10 mouse cellular contexts compared by ENCODE assay signal in the genomic region with DNA sequence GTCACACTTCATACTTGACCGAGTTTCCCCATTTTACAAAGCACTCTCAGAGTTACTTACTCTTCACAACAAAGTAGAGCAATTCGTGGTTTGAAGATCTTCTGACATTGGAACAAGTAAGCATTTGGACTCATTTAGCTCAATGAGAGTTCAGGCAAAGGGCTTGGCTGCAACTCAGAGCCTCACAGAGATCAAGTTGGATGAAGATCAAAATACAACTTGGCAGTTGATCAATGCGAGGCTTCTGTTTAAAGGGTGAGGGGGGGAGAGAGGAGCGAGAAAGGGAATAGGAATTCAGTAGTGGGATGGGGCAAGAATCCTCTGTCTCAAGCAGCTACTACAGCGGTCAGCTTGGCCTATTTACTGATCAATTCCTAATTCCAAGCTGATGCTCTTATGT. TPM values are rescaled to one million over a fixed set of nuclear protein-coding genes. Genes with fewer than 3 reads are reported as not detected.
DNase-seq lines count a peak whose midpoint lies in the region; ATAC-seq and TF ChIP-seq lines count a peak whose summit lies in the region.
"Had no signal": no experiment of that assay in that cellular context is flagged by ENCODE, and none has a peak within 500 bp of the region (broad histone marks: within the 10 kb centered on the region; RNA-seq: fewer than 3 reads in every experiment).

No protein-coding gene starts in this region.

- TF ChIP-seq POLR2A in lung, adult 2 months (IDR thresholded peaks at IDR 0.05; ENCODE audit: borderline replicate concordance, extremely low read depth, low read depth, low read length) = no peak

- H3K4me3 ChIP-seq in embryonic facial prominence, embryonic 14.5 days (ENCODE audit: low read depth, low read length) = no peak overlapping the region
- no peak overlapping the region for H3K4me3 ChIP-seq in embryonic facial prominence, embryonic 10.5 days
- H3K4me3 ChIP-seq in lung, embryonic 14.5 days (ENCODE audit: low read depth, low read length) = no peak overlapping the region
- H3K4me3 ChIP-seq in lung, adult 2 months (replicated peaks; ENCODE audit: extremely low read depth, low read depth, low read length) = no peak overlapping the region
- no peak overlapping the region for H3K4me3 ChIP-seq in liver, embryonic 11.5 days (ENCODE audit: low read depth, low read length)
- H3K4me3 ChIP-seq: heart, embryonic 13.5 days; liver, embryonic 13.5 days had no signal

- H3K27me3 ChIP-seq in embryonic facial prominence, embryonic 14.5 days (replicated peaks; ENCODE audit: control insufficient read depth, insufficient read depth, low read length) = no peaks in the 10 kb centered on the region
- H3K27me3 ChIP-seq in embryonic facial prominence, embryonic 10.5 days (replicated peaks; ENCODE audit: low read depth, poor library complexity, severe bottlenecking) = no peaks in the 10 kb centered on the region
- no peaks in the 10 kb centered on the region for H3K27me3 ChIP-seq in lung, embryonic 14.5 days (ENCODE audit: insufficient read depth, low read length)
- no peaks in the 10 kb centered on the region for H3K27me3 ChIP-seq in liver, embryonic 11.5 days (replicated peaks; ENCODE audit: control insufficient read depth, insufficient read depth, low read length)
- H3K27me3 ChIP-seq: heart, embryonic 13.5 days; liver, embryonic 13.5 days had no signal

- DNase-seq in embryonic facial prominence, embryonic 14.5 days (ENCODE audit: low spot score) = peak; percentile 93
- DNase-seq in embryonic facial prominence, embryonic 10.5 days (ENCODE audit: low spot score) = no peak
- peak; percentile 97 for DNase-seq in lung, embryonic 14.5 days
- no peak for DNase-seq in lung, adult 2 months
- DNase-seq in heart, postnatal 4 days = peak; percentile 53
- DNase-seq in retina, embryonic 14.5 days (ENCODE audit: low spot score) = peak; percentile 51
- DNase-seq in embryo, embryonic 10.5 days (ENCODE audit: low spot score) = no peak
- no peak for DNase-seq in liver, embryonic 11.5 days (ENCODE audit: low spot score)
- DNase-seq: liver, embryonic 13.5 days had no signal

- TF ChIP-seq CTCF in lung, embryonic 14.5 days (IDR thresholded peaks at IDR 0.05; ENCODE audit: low read depth) = no peak
- TF ChIP-seq CTCF in lung, adult 2 months (IDR thresholded peaks at IDR 0.05; ENCODE audit: insufficient read depth, low read length) = no peak

- no peaks in the 10 kb centered on the region for H3K9me3 ChIP-seq in embryonic facial prominence, embryonic 14.5 days (ENCODE audit: control insufficient read depth, low read length)
- H3K9me3 ChIP-seq in embryonic facial prominence, embryonic 10.5 days = no peaks in the 10 kb centered on the region
- no peaks in the 10 kb centered on the region for H3K9me3 ChIP-seq in lung, embryonic 14.5 days (ENCODE audit: low read depth, low read length)
- H3K9me3 ChIP-seq in liver, embryonic 11.5 days (ENCODE audit: control insufficient read depth, low read length) = no peaks in the 10 kb centered on the region
- H3K9me3 ChIP-seq: heart, embryonic 13.5 days; liver, embryonic 13.5 days had no signal

- H3K27ac ChIP-seq in embryonic facial prominence, embryonic 14.5 days (replicated peaks; ENCODE audit: low read depth, low read length) = no peak overlapping the region
- H3K27ac ChIP-seq in embryonic facial prominence, embryonic 10.5 days (replicated peaks) = no peak overlapping the region
- peak overlapping the region; percentile 26 for H3K27ac ChIP-seq in lung, embryonic 14.5 days (ENCODE audit: low read depth)
- H3K27ac ChIP-seq in liver, embryonic 11.5 days (ENCODE audit: low read depth, low read length) = no peak overlapping the region
- H3K27ac ChIP-seq: heart, embryonic 13.5 days; liver, embryonic 13.5 days had no signal

- no peaks in the 10 kb centered on the region for H3K4me1 ChIP-seq in embryonic facial prominence, embryonic 14.5 days (ENCODE audit: control insufficient read depth, insufficient read depth, low read length)
- H3K4me1 ChIP-seq in embryonic facial prominence, embryonic 10.5 days = no peaks in the 10 kb centered on the region
- no peaks in the 10 kb centered on the region for H3K4me1 ChIP-seq in lung, embryonic 14.5 days (ENCODE audit: insufficient read depth)
- no peaks in the 10 kb centered on the region for H3K4me1 ChIP-seq in lung, adult 2 months (ENCODE audit: control insufficient read depth, insufficient read depth, low read length)
- H3K4me1 ChIP-seq in liver, embryonic 11.5 days (replicated peaks; ENCODE audit: control insufficient read depth, insufficient read depth, low read length) = no peaks in the 10 kb centered on the region
- H3K4me1 ChIP-seq: heart, embryonic 13.5 days; liver, embryonic 13.5 days had no signal

- H3K4me2 ChIP-seq in embryonic facial prominence, embryonic 14.5 days (ENCODE audit: low read depth, low read length) = no peak overlapping the region
- H3K4me2 ChIP-seq in lung, embryonic 14.5 days = 0 out of 2 replicates have a peak overlapping the region, but pooled peaks have one; percentile 7
- H3K4me2 ChIP-seq in liver, embryonic 11.5 days = no peak overlapping the region
- H3K4me2 ChIP-seq: heart, embryonic 13.5 days; liver, embryonic 13.5 days had no signal

- H3K9ac ChIP-seq in embryonic facial prominence, embryonic 14.5 days (ENCODE audit: low read depth, low read length) = no peak overlapping the region
- H3K9ac ChIP-seq in lung, embryonic 14.5 days = no peak overlapping the region
- H3K9ac ChIP-seq in liver, embryonic 11.5 days (ENCODE audit: low read depth, low read length) = no peak overlapping the region
- H3K9ac ChIP-seq: heart, embryonic 13.5 days; liver, embryonic 13.5 days had no signal

- H3K36me3 ChIP-seq in embryonic facial prominence, embryonic 14.5 days (ENCODE audit: control insufficient read depth, insufficient read depth, low read length) = no peaks in the 10 kb centered on the region
- H3K36me3 ChIP-seq in embryonic facial prominence, embryonic 10.5 days (replicated peaks) = no peaks in the 10 kb centered on the region
- no peaks in the 10 kb centered on the region for H3K36me3 ChIP-seq in lung, embryonic 14.5 days (ENCODE audit: insufficient read depth)
- no peaks in the 10 kb centered on the region for H3K36me3 ChIP-seq in liver, embryonic 11.5 days (ENCODE audit: control insufficient read depth, insufficient read depth, low read length)
- H3K36me3 ChIP-seq: heart, embryonic 13.5 days; liver, embryonic 13.5 days had no signal

- 23% methylated on average over 5 of the region's 5 CpGs for WGBS in embryonic facial prominence, embryonic 14.5 days
- 69% methylated on average over 5 of the region's 5 CpGs for WGBS in embryonic facial prominence, embryonic 10.5 days
- WGBS in lung, embryonic 14.5 days = 21% methylated on average over 5 of the region's 5 CpGs
- WGBS in lung, adult 2 months = 44% methylated on average over 5 of the region's 5 CpGs
- 68% methylated on average over 5 of the region's 5 CpGs for WGBS in liver, embryonic 11.5 days

- ATAC-seq in embryonic facial prominence, embryonic 14.5 days (ENCODE audit: low read depth) = peak; percentile 82
- ATAC-seq in lung, embryonic 14.5 days (ENCODE audit: insufficient read depth) = peak; percentile 90
- no peak for ATAC-seq in liver, embryonic 11.5 days (replicated peaks; ENCODE audit: low FRiP score)

RNA-seq across cellular contexts. Expression of gene Prdx6, which starts 26.2 kb away (rescaled TPM):
- 325 and 357 TPM in 2 replicates for polyA plus RNA-seq in embryonic facial prominence, embryonic 14.5 days (2014; fragmentation: Nextera tagmentation; extraction: Ambion mirVana)
- 783 and 804 TPM in 2 replicates for polyA plus RNA-seq in embryonic facial prominence, embryonic 10.5 days (2016; fragmentation: Nextera tagmentation; extraction: Ambion mirVana)
- 610 and 627 TPM in 2 replicates for polyA plus RNA-seq in lung, embryonic 14.5 days (2014; fragmentation: Nextera tagmentation; extraction: Ambion mirVana)
- 304 and 466 TPM in 2 replicates for polyA plus RNA-seq in lung, adult 2 months (2012; rRNA removed)
- 100 to 1,000 TPM; 203 to 210 TPM for total RNA-seq in heart, postnatal 4 days (2021)
- polyA plus RNA-seq in liver, embryonic 11.5 days (2014; fragmentation: Nextera tagmentation; extraction: Ambion mirVana) = 744 and 826 TPM in 2 replicates

Comparison
In these comparisons a context has a peak if more than half of its experiments do, and no peak if none do; other contexts are left out.
1. DNase-seq: peak in embryonic facial prominence, embryonic 14.5 days (single experiment), lung, embryonic 14.5 days (single experiment), heart, postnatal 4 days (single experiment) and retina, embryonic 14.5 days (single experiment); none in embryonic facial prominence, embryonic 10.5 days (single experiment), lung, adult 2 months (single experiment), embryo, embryonic 10.5 days (single experiment) and liver, embryonic 11.5 days (single experiment).